Mouse (Mus musculus) liver, adult 2 months (tissue): ENCODE results near the gene Gm39566.

Source experiments
- CTCF ChIP-seq: fragments of 200-500 bp; IDR thresholded peaks from 2 replicates; pipeline ENCODE4 v1.5.1; 2011; ENCODE audit warnings: low read depth, low read length, control low read depth
- POLR2A ChIP-seq: fragments of 200-500 bp; IDR thresholded peaks from 2 replicates; pipeline ENCODE4 v1.6.1; 2011; ENCODE audit warnings: low read length, control low read depth; ENCODE audit not compliant: insufficient read depth; ENCODE audit errors: extremely low read depth

GRCm38 (mm10) chr11:69767625-69767909, 47.5 kb downstream of the Gm39566 start:
- no peak for TF ChIP-seq CTCF
- no peak for TF ChIP-seq POLR2A
